Mouse (Mus musculus): ENCODE measurements at regions not wholly inside any gene's neighbourhood (a gene's known extent, or its start where the extent isn't known, plus 50 kb on each side); places are given as distances from the start of the nearest gene placed in this dataset.
A peak's percentile ranks its signal among the peaks of the same experiment; 100 is the strongest.
"Not testable (repeated sequence)": the region's sequence is repeated elsewhere in the genome, so short reads cannot be mapped to it uniquely, and the experiment has no call there.

GRCm38 (mm10) chr3:60832385-60832784, 170.2 kb upstream of the P2ry1 start:
- H3K4me1 ChIP-seq (ENCODE audit: control insufficient read depth, insufficient read depth, low read length): no peaks in the 10 kb centered on the region
- WGBS: 82% methylated on average over 4 of the region's 4 CpGs
- no peaks in the 10 kb centered on the region for H3K9me3 ChIP-seq (ENCODE audit: control insufficient read depth, low read length)
- no peaks in the 10 kb centered on the region for H3K27me3 ChIP-seq (replicated peaks; ENCODE audit: control insufficient read depth, insufficient read depth, low read length)
- H3K4me2 ChIP-seq (ENCODE audit: low read depth, low read length): no peak overlapping the region
- H3K27ac ChIP-seq (ENCODE audit: low read length): no peak overlapping the region
- H3K36me3 ChIP-seq (ENCODE audit: control insufficient read depth, insufficient read depth, low read length): no peaks in the 10 kb centered on the region
- no peak overlapping the region for H3K4me3 ChIP-seq (ENCODE audit: low read length)
- ATAC-seq: no peak
- H3K9ac ChIP-seq (ENCODE audit: low read depth, low read length): no peak overlapping the region

- H3K9ac ChIP-seq (ENCODE audit: low read depth, low read length): no peak overlapping the region
- H3K9me3 ChIP-seq (ENCODE audit: control insufficient read depth, low read length): no peaks in the 10 kb centered on the region
- no peak overlapping the region for H3K4me2 ChIP-seq (ENCODE audit: low read depth, low read length)
- H3K27me3 ChIP-seq (replicated peaks; ENCODE audit: control insufficient read depth, insufficient read depth, low read length): no peaks in the 10 kb centered on the region
- H3K4me1 ChIP-seq (ENCODE audit: control insufficient read depth, insufficient read depth, low read length): no peaks in the 10 kb centered on the region
- no peak overlapping the region for H3K4me3 ChIP-seq (ENCODE audit: low read length)
- H3K36me3 ChIP-seq (ENCODE audit: control insufficient read depth, insufficient read depth, low read length): no peaks in the 10 kb centered on the region
- WGBS: 91% methylated on average over 1 of the region's 1 CpGs
- H3K27ac ChIP-seq (ENCODE audit: low read length): no peak overlapping the region
- no peak for ATAC-seq
Measured at GRCm38 (mm10) chr3:60841895-60842294, 160.7 kb upstream of the P2ry1 start.

GRCm38 (mm10) chr3:60845293-60845692, 157.3 kb upstream of the P2ry1 start:
- no peaks in the 10 kb centered on the region for H3K9me3 ChIP-seq (ENCODE audit: control insufficient read depth, low read length)
- no peak overlapping the region for H3K9ac ChIP-seq (ENCODE audit: low read depth, low read length)
- H3K27me3 ChIP-seq (replicated peaks; ENCODE audit: control insufficient read depth, insufficient read depth, low read length): no peaks in the 10 kb centered on the region
- WGBS: 75% methylated on average over 2 of the region's 2 CpGs
- no peak overlapping the region for H3K27ac ChIP-seq (ENCODE audit: low read length)
- no peak overlapping the region for H3K4me2 ChIP-seq (ENCODE audit: low read depth, low read length)
- no peak overlapping the region for H3K4me3 ChIP-seq (ENCODE audit: low read length)
- no peaks in the 10 kb centered on the region for H3K36me3 ChIP-seq (ENCODE audit: control insufficient read depth, insufficient read depth, low read length)
- no peak for ATAC-seq
- no peaks in the 10 kb centered on the region for H3K4me1 ChIP-seq (ENCODE audit: control insufficient read depth, insufficient read depth, low read length)

GRCm38 (mm10) chr3:60848437-60848836, 154.2 kb upstream of the P2ry1 start:
- Histone ChIP-seq H3K27me3 (replicated peaks; ENCODE audit: control insufficient read depth, insufficient read depth, low read length) (no peaks in the 10 kb centered on the region), H3K4me1 (ENCODE audit: control insufficient read depth, insufficient read depth, low read length) (no peaks in the 10 kb centered on the region), H3K4me2 (ENCODE audit: low read depth, low read length) (no peak overlapping the region), H3K27ac (ENCODE audit: low read length) (no peak overlapping the region), H3K4me3 (ENCODE audit: low read length) (no peak overlapping the region), H3K9me3 (ENCODE audit: control insufficient read depth, low read length) (no peaks in the 10 kb centered on the region), H3K36me3 (ENCODE audit: control insufficient read depth, insufficient read depth, low read length) (no peaks in the 10 kb centered on the region), H3K9ac (ENCODE audit: low read depth, low read length) (no peak overlapping the region)
- no peak for ATAC-seq
- WGBS: 81% methylated on average over 2 of the region's 2 CpGs

- Histone ChIP-seq H3K36me3 (ENCODE audit: control insufficient read depth, insufficient read depth, low read length) (no peaks in the 10 kb centered on the region), H3K4me1 (ENCODE audit: control insufficient read depth, insufficient read depth, low read length) (no peaks in the 10 kb centered on the region), H3K9me3 (ENCODE audit: control insufficient read depth, low read length) (no peaks in the 10 kb centered on the region), H3K27ac (ENCODE audit: low read length) (no peak overlapping the region), H3K4me2 (ENCODE audit: low read depth, low read length) (no peak overlapping the region), H3K4me3 (ENCODE audit: low read length) (no peak overlapping the region), H3K9ac (ENCODE audit: low read depth, low read length) (no peak overlapping the region), H3K27me3 (replicated peaks; ENCODE audit: control insufficient read depth, insufficient read depth, low read length) (no peaks in the 10 kb centered on the region)
- 67% methylated on average over 5 of the region's 5 CpGs for WGBS
- ATAC-seq: no peak
Measured at GRCm38 (mm10) chr3:60853773-60854172, 148.8 kb upstream of the P2ry1 start.

GRCm38 (mm10) chr3:60855734-60856133, 146.9 kb upstream of the P2ry1 start:
- Histone ChIP-seq H3K9ac (ENCODE audit: low read depth, low read length) (no peak overlapping the region), H3K4me2 (ENCODE audit: low read depth, low read length) (no peak overlapping the region)
- WGBS: 56% methylated on average over 2 of the region's 2 CpGs

GRCm38 (mm10) chr3:60858474-60859118, 144.0 kb upstream of the P2ry1 start:
- H3K9ac ChIP-seq (ENCODE audit: low read depth, low read length): no peak overlapping the region
- H3K36me3 ChIP-seq (ENCODE audit: control insufficient read depth, insufficient read depth, low read length): no peaks in the 10 kb centered on the region
- no peak overlapping the region for H3K27ac ChIP-seq (ENCODE audit: low read length)
- H3K27me3 ChIP-seq (replicated peaks; ENCODE audit: control insufficient read depth, insufficient read depth, low read length): no peaks in the 10 kb centered on the region
- no peak overlapping the region for H3K4me3 ChIP-seq (ENCODE audit: low read length)
- 75% methylated on average over 5 of the region's 5 CpGs for WGBS
- H3K9me3 ChIP-seq (ENCODE audit: control insufficient read depth, low read length): no peaks in the 10 kb centered on the region
- H3K4me1 ChIP-seq (ENCODE audit: control insufficient read depth, insufficient read depth, low read length): no peaks in the 10 kb centered on the region
- ATAC-seq: peak; percentile 68
- H3K4me2 ChIP-seq (ENCODE audit: low read depth, low read length): no peak overlapping the region

More at GRCm38 (mm10) chr3:60855734-60856133, 146.9 kb upstream of the P2ry1 start:
- H3K4me1 ChIP-seq (ENCODE audit: control insufficient read depth, insufficient read depth, low read length): no peaks in the 10 kb centered on the region
- no peak overlapping the region for H3K4me3 ChIP-seq (ENCODE audit: low read length)
- no peak for ATAC-seq
- H3K27me3 ChIP-seq (replicated peaks; ENCODE audit: control insufficient read depth, insufficient read depth, low read length): no peaks in the 10 kb centered on the region
- H3K9me3 ChIP-seq (ENCODE audit: control insufficient read depth, low read length): no peaks in the 10 kb centered on the region
- no peak overlapping the region for H3K27ac ChIP-seq (ENCODE audit: low read length)
- no peaks in the 10 kb centered on the region for H3K36me3 ChIP-seq (ENCODE audit: control insufficient read depth, insufficient read depth, low read length)

- 79% methylated on average over 3 of the region's 3 CpGs for WGBS
- Histone ChIP-seq H3K27me3 (replicated peaks; ENCODE audit: control insufficient read depth, insufficient read depth, low read length) (no peaks in the 10 kb centered on the region), H3K9me3 (ENCODE audit: control insufficient read depth, low read length) (no peaks in the 10 kb centered on the region), H3K4me3 (ENCODE audit: low read length) (no peak overlapping the region), H3K4me2 (ENCODE audit: low read depth, low read length) (no peak overlapping the region), H3K9ac (ENCODE audit: low read depth, low read length) (no peak overlapping the region), H3K4me1 (ENCODE audit: control insufficient read depth, insufficient read depth, low read length) (no peaks in the 10 kb centered on the region), H3K36me3 (ENCODE audit: control insufficient read depth, insufficient read depth, low read length) (no peaks in the 10 kb centered on the region), H3K27ac (ENCODE audit: low read length) (no peak overlapping the region)
- ATAC-seq: no peak
Measured at GRCm38 (mm10) chr3:60859119-60859515, 143.5 kb upstream of the P2ry1 start.

- H3K9me3 ChIP-seq (ENCODE audit: control insufficient read depth, low read length); H3K4me3 ChIP-seq (ENCODE audit: low read length); ATAC-seq; H3K36me3 ChIP-seq (ENCODE audit: control insufficient read depth, insufficient read depth, low read length); H3K27me3 ChIP-seq (replicated peaks; ENCODE audit: control insufficient read depth, insufficient read depth, low read length); H3K4me2 ChIP-seq (ENCODE audit: low read depth, low read length); H3K4me1 ChIP-seq (ENCODE audit: control insufficient read depth, insufficient read depth, low read length); H3K27ac ChIP-seq (ENCODE audit: low read length); H3K9ac ChIP-seq (ENCODE audit: low read depth, low read length): not testable (repeated sequence)
- 90% methylated on average over 11 of the region's 11 CpGs for WGBS
Measured at GRCm38 (mm10) chr3:60876858-60877257, 125.7 kb upstream of the P2ry1 start.

- H3K4me3 ChIP-seq (ENCODE audit: low read length): no peak overlapping the region
- H3K9ac ChIP-seq (ENCODE audit: low read depth, low read length): no peak overlapping the region
- H3K36me3 ChIP-seq (ENCODE audit: control insufficient read depth, insufficient read depth, low read length): no peaks in the 10 kb centered on the region
- 90% methylated on average over 3 of the region's 3 CpGs for WGBS
- no peaks in the 10 kb centered on the region for H3K9me3 ChIP-seq (ENCODE audit: control insufficient read depth, low read length)
- no peaks in the 10 kb centered on the region for H3K4me1 ChIP-seq (ENCODE audit: control insufficient read depth, insufficient read depth, low read length)
- H3K4me2 ChIP-seq (ENCODE audit: low read depth, low read length): no peak overlapping the region
- H3K27me3 ChIP-seq (replicated peaks; ENCODE audit: control insufficient read depth, insufficient read depth, low read length): no peaks in the 10 kb centered on the region
- no peak overlapping the region for H3K27ac ChIP-seq (ENCODE audit: low read length)
- ATAC-seq: no peak
Measured at GRCm38 (mm10) chr3:60878880-60879279, 123.7 kb upstream of the P2ry1 start.

Measured in intestine, embryonic 16.5 days (tissue).